Mouse (Mus musculus) liver, embryonic 15.5 days (tissue): ENCODE data around the gene Serpinb6d. TPM values are rescaled to one million over a fixed set of nuclear protein-coding genes. Genes with fewer than 3 reads are reported as not detected.

Experiments used
- ATAC-seq: fragments of 200-750 bp; cut with Nextera tagmentation; 2 replicates; pipeline ENCODE4 v1.8.0; 2017; ENCODE audit warnings: moderate number of reproducible peaks, mild to moderate bottlenecking, moderate library complexity; ENCODE audit not compliant: insufficient read depth
- H3K27ac ChIP-seq: fragments of 300-500 bp; sonication (generic); replicated peaks from 2 replicates; pipeline ENCODE4 v1.5.1; 2015; ENCODE audit warnings: mild to moderate bottlenecking, inconsistent platforms
- H3K27me3 ChIP-seq: fragments of 300-500 bp; sonication (generic); 2 replicates; pipeline ENCODE4 v1.6.1; 2015; ENCODE audit warnings: mild to moderate bottlenecking, inconsistent platforms
- H3K36me3 ChIP-seq: fragments of 300-500 bp; sonication (generic); replicated peaks from 2 replicates; pipeline ENCODE4 v1.6.1; 2015; ENCODE audit warnings: moderate library complexity, mild to moderate bottlenecking, inconsistent platforms
- H3K4me1 ChIP-seq: fragments of 300-500 bp; sonication (generic); replicated peaks from 2 replicates; pipeline ENCODE4 v1.6.1; 2015; ENCODE audit warnings: inconsistent platforms
- H3K4me2 ChIP-seq: fragments of 300-500 bp; sonication (generic); 2 replicates; pipeline ENCODE4 v1.6.1; 2015; ENCODE audit warnings: moderate library complexity, mild to moderate bottlenecking, inconsistent platforms
- H3K4me3 ChIP-seq: fragments of 300-500 bp; sonication (generic); replicated peaks from 2 replicates; pipeline ENCODE4 v1.5.1; 2015; ENCODE audit warnings: mild to moderate bottlenecking, inconsistent platforms
- H3K9ac ChIP-seq: fragments of 300-500 bp; sonication (generic); 2 replicates; pipeline ENCODE4 v1.6.1; 2015; ENCODE audit warnings: moderate library complexity, mild to moderate bottlenecking, inconsistent platforms
- H3K9me3 ChIP-seq: fragments of 300-500 bp; sonication (generic); replicated peaks from 2 replicates; pipeline ENCODE4 v1.6.1; 2016; ENCODE audit warnings: inconsistent platforms
- WGBS: fragments of 180-500 bp; shearing (Covaris S2); methylation state at CpG from one replicate; pipeline ENCODE4 v1.1.7; 2015; ENCODE audit warnings: mixed read lengths; ENCODE audit not compliant: insufficient replicate concordance; 5-methylcytosine and 5-hydroxymethylcytosine counted together
- polyA plus RNA-seq: library from polyadenylated mRNA; unstranded; fragments of >200 nt; fragmentation: Nextera tagmentation; extraction: Ambion mirVana; gene quantifications from 2 replicates; pipeline ENCODE4 v1.2.1, GENCODE M21; 2015

Gene Serpinb6d
- not detected in 2 replicates for polyA plus RNA-seq

DNA sequence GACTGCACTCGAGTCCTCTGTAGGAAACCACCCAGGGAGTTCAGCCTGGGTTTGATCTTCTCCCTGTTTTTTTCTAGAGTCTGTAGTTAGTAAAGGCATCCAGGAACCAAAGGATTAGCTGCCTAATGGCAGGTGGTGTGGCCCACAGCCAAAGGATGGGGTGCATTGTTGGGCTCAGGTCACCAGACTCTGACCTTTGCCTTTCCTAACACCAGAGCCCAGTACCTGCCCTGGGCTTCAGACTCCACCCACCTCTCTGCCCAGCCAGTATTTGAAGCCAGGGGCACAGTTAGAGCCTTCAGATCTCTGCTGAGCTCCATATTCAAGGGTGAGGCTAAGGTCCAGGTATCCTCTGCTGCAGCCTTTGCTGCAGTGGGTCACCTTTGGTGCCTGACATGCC lies at the start of gene Serpinb6d:
Serpinb6d (plus strand) TSS at position 301 of the 400 bp plus-strand sequence.
- Histone ChIP-seq H3K9me3 (no peaks in the 10 kb centered on the region), H3K4me1 (no peaks in the 10 kb centered on the region), H3K27me3 (no peaks in the 10 kb centered on the region), H3K36me3 (no peaks in the 10 kb centered on the region), H3K27ac (no peak within 1 kb of the TSS), H3K4me3 (no peak within 1 kb of the TSS), H3K4me2 (no peak within 1 kb of the TSS), H3K9ac (no peak within 1 kb of the TSS)
- ATAC-seq, result no peak
- 28% methylated on average over 1 of the region's 1 CpGs for WGBS

DNA sequence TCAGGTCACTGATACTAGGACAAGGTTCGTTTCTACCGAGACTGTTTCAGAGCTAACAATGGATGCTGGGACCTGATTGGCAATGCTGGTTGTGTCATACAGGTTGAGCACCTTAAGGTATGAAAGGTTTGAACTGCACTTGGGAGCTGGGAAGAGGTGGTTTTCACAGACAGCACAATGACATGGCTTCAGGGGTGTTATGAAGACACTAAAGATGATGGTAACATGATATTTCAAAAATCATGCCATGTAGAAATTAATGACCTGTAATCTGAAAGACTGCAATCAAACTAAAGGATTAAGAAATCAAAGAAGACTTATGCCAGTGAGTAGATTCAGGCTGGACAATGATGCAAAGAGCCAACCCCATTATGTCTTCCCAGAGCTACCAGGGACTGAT lies 38.3 kb upstream of the Serpinb6d start:
- Histone ChIP-seq H3K4me2 (no peak overlapping the region), H3K4me1 (no peaks in the 10 kb centered on the region), H3K9me3 (no peaks in the 10 kb centered on the region), H3K27ac (no peak overlapping the region), H3K27me3 (no peaks in the 10 kb centered on the region), H3K4me3 (no peak overlapping the region), H3K36me3 (no peaks in the 10 kb centered on the region), H3K9ac (no peak overlapping the region)
- WGBS, result 62% methylated on average over 2 of the region's 2 CpGs
- no peak for ATAC-seq

DNA sequence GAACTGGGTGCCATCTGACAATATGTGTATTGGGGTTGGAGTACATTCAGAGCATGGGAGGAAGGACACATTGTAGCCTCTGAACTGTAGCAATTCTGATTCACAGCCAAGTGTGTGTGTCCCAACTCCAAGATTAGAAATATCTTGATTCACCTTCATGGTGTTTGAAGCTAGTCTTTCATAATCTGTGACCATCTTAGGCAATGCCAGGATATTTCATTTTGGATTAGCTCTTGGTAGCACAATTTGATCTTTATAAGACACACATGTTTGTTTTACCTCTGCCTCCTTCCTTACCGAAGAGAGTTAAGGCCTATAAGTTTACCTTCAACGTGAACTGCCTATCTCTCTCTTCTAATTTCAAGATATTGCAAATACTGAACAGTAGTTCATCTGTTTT lies 18.7 kb upstream of the Serpinb6d start:
- ATAC-seq, result no peak
- 46% methylated on average over 2 of the region's 2 CpGs for WGBS
- H3K4me2 ChIP-seq, result no peak overlapping the region

DNA sequence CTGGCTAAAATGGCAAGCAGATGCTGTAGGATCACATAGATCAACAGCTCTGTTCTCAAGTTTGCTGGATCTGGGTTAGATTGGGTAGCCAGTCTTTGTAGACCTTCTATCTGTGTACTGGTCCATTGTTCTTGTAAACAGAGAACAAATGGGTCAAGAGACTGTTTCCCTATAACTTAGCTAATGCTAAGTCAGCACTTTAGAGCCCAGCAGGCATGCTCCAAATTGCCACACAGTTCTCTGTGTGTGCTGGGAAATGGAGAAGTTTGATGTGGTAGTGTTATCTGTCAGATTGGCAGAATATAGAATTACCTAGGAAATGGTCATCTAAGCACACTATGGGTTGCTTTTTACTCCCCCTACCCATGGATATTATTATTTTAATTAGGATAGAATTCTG lies 1.3 kb downstream of the Serpinb6d start:
- no peaks in the 10 kb centered on the region for H3K4me1 ChIP-seq
- no peak overlapping the region for H3K4me2 ChIP-seq
- no peak overlapping the region for H3K4me3 ChIP-seq
- no peak for ATAC-seq
- no peak overlapping the region for H3K9ac ChIP-seq
- no peak overlapping the region for H3K27ac ChIP-seq
- no peaks in the 10 kb centered on the region for H3K36me3 ChIP-seq
- H3K27me3 ChIP-seq, result no peaks in the 10 kb centered on the region
- H3K9me3 ChIP-seq, result no peaks in the 10 kb centered on the region

More for the DNA sequence above, 18.7 kb upstream of the Serpinb6d start:
- no peaks in the 10 kb centered on the region for H3K9me3 ChIP-seq
- no peak overlapping the region for H3K27ac ChIP-seq
- no peaks in the 10 kb centered on the region for H3K36me3 ChIP-seq
- H3K4me3 ChIP-seq, result no peak overlapping the region
- no peaks in the 10 kb centered on the region for H3K4me1 ChIP-seq
- H3K9ac ChIP-seq, result no peak overlapping the region
- no peaks in the 10 kb centered on the region for H3K27me3 ChIP-seq

DNA sequence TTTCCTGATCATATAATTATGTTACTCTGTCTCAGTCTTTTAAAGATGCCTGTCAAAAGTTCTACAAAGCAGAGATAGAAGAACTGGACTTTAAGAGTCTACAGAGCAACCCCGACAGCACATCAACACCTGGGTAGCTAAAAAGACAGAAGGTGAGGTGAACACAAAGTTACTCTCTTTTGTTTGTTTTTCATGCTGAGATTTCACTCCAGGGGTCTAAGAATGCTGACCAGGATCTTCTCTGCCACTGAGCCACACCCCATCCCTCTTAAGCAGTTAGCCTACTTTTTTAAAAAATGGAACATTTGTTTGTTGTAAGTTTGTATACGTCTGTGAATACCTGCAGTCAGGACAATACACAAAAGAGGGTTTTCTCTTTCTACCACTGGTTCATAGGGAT lies 59.1 kb downstream of the Serpinb6d start:
- Histone ChIP-seq H3K27ac (no peak overlapping the region), H3K4me1 (no peaks in the 10 kb centered on the region), H3K36me3 (no peaks in the 10 kb centered on the region), H3K9me3 (no peaks in the 10 kb centered on the region), H3K9ac (no peak overlapping the region), H3K4me2 (no peak overlapping the region), H3K27me3 (no peaks in the 10 kb centered on the region), H3K4me3 (no peak overlapping the region)
- WGBS, result 53% methylated on average over 2 of the region's 2 CpGs
- ATAC-seq, result no peak

Other genes with a start within 250 kb of the Serpinb6d start
- not detected in 2 replicates for gene Serpinb9g, start 176.6 kb upstream of the Serpinb6d start, polyA plus RNA-seq
- not detected in 2 replicates for gene Serpinb6e, start 182.0 kb downstream of the Serpinb6d start, polyA plus RNA-seq
- not detected in 2 replicates for gene Serpinb6c, start 244.3 kb downstream of the Serpinb6d start, polyA plus RNA-seq